Mouse (Mus musculus) liver, postnatal 0 days (tissue): ENCODE results near the gene Slc9b1. TPM values are rescaled to one million over a fixed set of nuclear protein-coding genes. Genes with fewer than 3 reads are reported as not detected.
A peak's percentile ranks its signal among the peaks of the same experiment; 100 is the strongest.

Source experiments
- ATAC-seq: fragments of 200-750 bp; cut with Nextera tagmentation; 2 replicates; pipeline ENCODE4 v1.8.0; 2017; ENCODE audit warnings: mild to moderate bottlenecking, moderate library complexity
- DNase-seq: peaks from one replicate; pipeline ENCODE4 v3.0.0-alpha.2; 2016
- H3K27ac ChIP-seq: fragments of 300-500 bp; sonication (generic); 2 replicates; pipeline ENCODE4 v1.5.1; 2014; ENCODE audit warnings: antibody characterized with exemption, moderate library complexity, mild to moderate bottlenecking, low read depth
- H3K27me3 ChIP-seq: fragments of 300-500 bp; sonication (generic); 2 replicates; pipeline ENCODE4 v1.6.1; 2014; ENCODE audit warnings: low read length, control low read depth, mixed read lengths; ENCODE audit not compliant: insufficient read depth
- H3K36me3 ChIP-seq: fragments of 300-500 bp; sonication (generic); replicated peaks from 2 replicates; pipeline ENCODE4 v1.6.1; 2014; ENCODE audit warnings: mild to moderate bottlenecking, control low read depth, low read length, moderate library complexity, mixed read lengths; ENCODE audit not compliant: insufficient read depth
- H3K4me1 ChIP-seq: fragments of 300-500 bp; sonication (generic); 2 replicates; pipeline ENCODE4 v1.6.1; 2014; ENCODE audit warnings: antibody characterized with exemption, mild to moderate bottlenecking, control low read depth; ENCODE audit not compliant: insufficient read depth
- H3K4me2 ChIP-seq: fragments of 300-500 bp; sonication (generic); 2 replicates; pipeline ENCODE4 v1.6.1; 2014; ENCODE audit warnings: low read depth, mild to moderate bottlenecking, low read length, moderate library complexity, mixed read lengths
- H3K4me3 ChIP-seq: fragments of 300-500 bp; sonication (generic); 2 replicates; pipeline ENCODE4 v1.5.1; 2014; ENCODE audit warnings: low read depth, low read length
- H3K9ac ChIP-seq: fragments of 300-500 bp; sonication (generic); replicated peaks from 2 replicates; pipeline ENCODE4 v1.6.1; 2014; ENCODE audit warnings: mild to moderate bottlenecking, moderate library complexity
- H3K9me3 ChIP-seq: fragments of 300-500 bp; sonication (generic); 2 replicates; pipeline ENCODE4 v1.6.1; 2016; ENCODE audit warnings: mild to moderate bottlenecking, control low read depth, low read length, mixed read lengths
- CTCF ChIP-seq: sonication (generic); IDR thresholded peaks from 2 replicates; pipeline ENCODE4 v1.5.1; 2016; ENCODE audit warnings: antibody characterized with exemption, low read depth
- EP300 ChIP-seq: IDR thresholded peaks from 2 replicates; pipeline ENCODE4 v1.6.1; 2016; ENCODE audit warnings: antibody characterized with exemption, low read depth, mild to moderate bottlenecking
- WGBS: fragments of 180-500 bp; shearing (Covaris S2); extraction: QIAGEN DNeasy Blood & Tissue Kit; methylation state at CpG from one replicate; pipeline ENCODE4 v1.1.7; 2014; ENCODE audit not compliant: insufficient replicate concordance; 5-methylcytosine and 5-hydroxymethylcytosine counted together
- polyA plus RNA-seq: library from polyadenylated mRNA; unstranded; fragments of >200 nt; fragmentation: Nextera tagmentation; extraction: Ambion mirVana; gene quantifications from 2 replicates; pipeline ENCODE4 v1.2.1, GENCODE M21; 2015

Slc9b1 gene
- not detected in 2 replicates for polyA plus RNA-seq

GRCm38 (mm10) chr3:135347739-135348264 is at the start of gene Slc9b1:
Gene Slc9b1, plus strand, starts transcription at chr3:135348029.
- ATAC-seq (no peak), DNase-seq (no peak)
- no peak for TF ChIP-seq EP300
- no peak for TF ChIP-seq CTCF
- H3K4me3 ChIP-seq: no peak within 1 kb of the TSS
- no peaks in the 10 kb centered on the region for H3K9me3 ChIP-seq
- H3K9ac ChIP-seq: no peak within 1 kb of the TSS
- H3K27ac ChIP-seq: no peak within 1 kb of the TSS
- H3K27me3 ChIP-seq: no peaks in the 10 kb centered on the region
- no peaks in the 10 kb centered on the region for H3K4me1 ChIP-seq
- H3K4me2 ChIP-seq: no peak within 1 kb of the TSS
- 67% methylated on average over 14 of the region's 14 CpGs for WGBS
- H3K36me3 ChIP-seq: no peaks in the 10 kb centered on the region

- TF ChIP-seq EP300 (no peak), CTCF (no peak)
- no peak overlapping the region for H3K27ac ChIP-seq
- H3K4me1 ChIP-seq: no peaks in the 10 kb centered on the region
- H3K9ac ChIP-seq: no peak overlapping the region
- H3K4me2 ChIP-seq: no peak overlapping the region
- DNase-seq (no peak), ATAC-seq (no peak)
- no peaks in the 10 kb centered on the region for H3K27me3 ChIP-seq
- no peaks in the 10 kb centered on the region for H3K36me3 ChIP-seq
- no peaks in the 10 kb centered on the region for H3K9me3 ChIP-seq
- no peak overlapping the region for H3K4me3 ChIP-seq
- WGBS: 69% methylated on average over 3 of the region's 3 CpGs
These were observed 49.3 kb upstream of the Slc9b1 start for GRCm38 (mm10) chr3:135298560-135298959.

- H3K9me3 ChIP-seq: no peaks in the 10 kb centered on the region
- no peak for ATAC-seq
- no peak overlapping the region for H3K27ac ChIP-seq
- H3K27me3 ChIP-seq: no peaks in the 10 kb centered on the region
- no peak overlapping the region for H3K4me2 ChIP-seq
- no peaks in the 10 kb centered on the region for H3K36me3 ChIP-seq
- H3K4me3 ChIP-seq: no peak overlapping the region
- no peak for DNase-seq
- 53% methylated on average over 6 of the region's 6 CpGs for WGBS
- TF ChIP-seq CTCF (no peak), EP300 (no peak)
- no peak overlapping the region for H3K9ac ChIP-seq
- no peaks in the 10 kb centered on the region for H3K4me1 ChIP-seq
These were observed 47.7 kb upstream of the Slc9b1 start for GRCm38 (mm10) chr3:135300081-135300480.

GRCm38 (mm10) chr3:135304060-135304459 is 43.8 kb upstream of the Slc9b1 start:
- no peak overlapping the region for H3K9ac ChIP-seq
- no peak for TF ChIP-seq CTCF
- no peak for TF ChIP-seq EP300
- H3K27me3 ChIP-seq: 0 out of 2 replicates have a peak, but pooled peaks cover 3% of the 10 kb centered on the region
- no peak overlapping the region for H3K4me3 ChIP-seq
- no peak overlapping the region for H3K4me2 ChIP-seq
- WGBS: 60% methylated on average over 6 of the region's 6 CpGs
- no peaks in the 10 kb centered on the region for H3K9me3 ChIP-seq
- no peak overlapping the region for H3K27ac ChIP-seq
- H3K36me3 ChIP-seq: no peaks in the 10 kb centered on the region
- DNase-seq (no peak), ATAC-seq (no peak)
- H3K4me1 ChIP-seq: peaks cover 7% of the 10 kb centered on the region

GRCm38 (mm10) chr3:135304566-135304965 is 43.3 kb upstream of the Slc9b1 start:
- no peak for TF ChIP-seq EP300
- TF ChIP-seq CTCF: no peak
- Histone ChIP-seq H3K4me3 (no peak overlapping the region), H3K9me3 (no peaks in the 10 kb centered on the region), H3K27ac (no peak overlapping the region), H3K4me2 (no peak overlapping the region), H3K9ac (no peak overlapping the region), H3K4me1 (peaks cover 7% of the 10 kb centered on the region), H3K36me3 (no peaks in the 10 kb centered on the region), H3K27me3 (0 out of 2 replicates have a peak, but pooled peaks cover 3% of the 10 kb centered on the region)
- DNase-seq (no peak), ATAC-seq (no peak)
- 52% methylated on average over 9 of the region's 9 CpGs for WGBS

GRCm38 (mm10) chr3:135307411-135308259 is 40.2 kb upstream of the Slc9b1 start, which contains the start of gene Slc9b2:
Gene Slc9b2, plus strand, starts transcription at chr3:135307700.
- no peak within 1 kb of the TSS for H3K9ac ChIP-seq
- 11% methylated on average over 25 of the region's 28 CpGs for WGBS
- H3K36me3 ChIP-seq: no peaks in the 10 kb centered on the region
- H3K4me2 ChIP-seq: peak within 1 kb of the TSS; percentile 72
- 0 out of 2 replicates have a peak, but pooled peaks cover 3% of the 10 kb centered on the region for H3K27me3 ChIP-seq
- peaks cover 7% of the 10 kb centered on the region for H3K4me1 ChIP-seq
- ATAC-seq (peak; percentile 95), DNase-seq (peak; percentile 55)
- TF ChIP-seq EP300 (no peak), CTCF (no peak)
- peak within 1 kb of the TSS; percentile 35 for H3K4me3 ChIP-seq
- H3K9me3 ChIP-seq: no peaks in the 10 kb centered on the region
- H3K27ac ChIP-seq: no peak within 1 kb of the TSS
